Mouse (Mus musculus) heart, embryonic 14.5 days (tissue): Measurements from ENCODE around the gene Mpp2. TPM values are rescaled to one million over a fixed set of nuclear protein-coding genes. Genes with fewer than 3 reads are reported as not detected.
A peak's percentile ranks its signal among the peaks of the same experiment; 100 is the strongest.

Experiments used
- ATAC-seq: fragments of 200-750 bp; cut with Nextera tagmentation; 2 replicates; pipeline ENCODE4 v1.8.0; 2017; ENCODE audit warnings: low read depth, moderate TSS enrichment; ENCODE audit not compliant: insufficient number of reproducible peaks, insufficient read depth, low FRiP score
- H3K27ac ChIP-seq, 2 experiments: fragments of 200-500 bp in 1 of 2; fragments of 300-500 bp in 1 of 2; sonication (generic) in 1 of 2; replicated peaks in 1 of 2; 2 replicates each; pipeline ENCODE4 v1.5.1; 2012 to 2014; ENCODE audit warnings: low read depth in 2 of 2, low read length in 2 of 2, control low read depth in 1 of 2, mild to moderate bottlenecking in 1 of 2, mixed read lengths in 1 of 2; ENCODE audit not compliant: control insufficient read depth in 1 of 2, insufficient read depth in 1 of 2
- H3K27me3 ChIP-seq: fragments of 300-500 bp; sonication (generic); 2 replicates; pipeline ENCODE4 v1.6.1; 2014; ENCODE audit warnings: mild to moderate bottlenecking, low read length, control low read depth; ENCODE audit not compliant: control insufficient read depth, insufficient read depth
- H3K36me3 ChIP-seq: fragments of 300-500 bp; sonication (generic); 2 replicates; pipeline ENCODE4 v1.6.1; 2014; ENCODE audit warnings: mild to moderate bottlenecking, control low read depth, low read length, mixed read lengths; ENCODE audit not compliant: control insufficient read depth, insufficient read depth
- H3K4me1 ChIP-seq, 2 experiments: fragments of 200-500 bp in 1 of 2; fragments of 300-500 bp in 1 of 2; sonication (generic) in 1 of 2; 2 replicates each; pipeline ENCODE4 v1.6.1; 2012 to 2014; ENCODE audit warnings: low read length in 2 of 2, control low read depth in 1 of 2, mixed read lengths in 1 of 2; ENCODE audit not compliant: control insufficient read depth in 2 of 2, insufficient read depth in 2 of 2
- H3K4me2 ChIP-seq: fragments of 300-500 bp; sonication (generic); 2 replicates; pipeline ENCODE4 v1.6.1; 2014; ENCODE audit warnings: mild to moderate bottlenecking, low read length
- H3K4me3 ChIP-seq, 2 experiments: fragments of 200-500 bp in 1 of 2; fragments of 300-500 bp in 1 of 2; sonication (generic) in 1 of 2; 2 replicates each; pipeline ENCODE4 v1.5.1; 2012 to 2014; ENCODE audit warnings: low read length in 2 of 2, mild to moderate bottlenecking in 2 of 2, control low read depth in 1 of 2, low read depth in 1 of 2, moderate library complexity in 1 of 2; ENCODE audit not compliant: control insufficient read depth in 1 of 2, insufficient read depth in 1 of 2
- H3K9ac ChIP-seq: fragments of 300-500 bp; sonication (generic); 2 replicates; pipeline ENCODE4 v1.6.1; 2014; ENCODE audit warnings: mild to moderate bottlenecking, low read length
- H3K9me3 ChIP-seq: fragments of 300-500 bp; sonication (generic); 2 replicates; pipeline ENCODE4 v1.6.1; 2016; ENCODE audit warnings: low read length, control low read depth; ENCODE audit not compliant: control insufficient read depth
- WGBS: fragments of 180-500 bp; shearing (Covaris S2); extraction: QIAGEN DNeasy Blood & Tissue Kit; methylation state at CpG from one replicate; pipeline ENCODE4 v1.1.7; 2014; 5-methylcytosine and 5-hydroxymethylcytosine counted together
- polyA plus RNA-seq: library from polyadenylated mRNA; unstranded; fragments of >200 nt; fragmentation: Nextera tagmentation; extraction: Ambion mirVana; gene quantifications from 2 replicates; pipeline ENCODE4 v1.2.1, GENCODE M21; 2014

Gene Mpp2
- polyA plus RNA-seq, result 6.0 and 6.8 TPM in 2 replicates

DNA sequence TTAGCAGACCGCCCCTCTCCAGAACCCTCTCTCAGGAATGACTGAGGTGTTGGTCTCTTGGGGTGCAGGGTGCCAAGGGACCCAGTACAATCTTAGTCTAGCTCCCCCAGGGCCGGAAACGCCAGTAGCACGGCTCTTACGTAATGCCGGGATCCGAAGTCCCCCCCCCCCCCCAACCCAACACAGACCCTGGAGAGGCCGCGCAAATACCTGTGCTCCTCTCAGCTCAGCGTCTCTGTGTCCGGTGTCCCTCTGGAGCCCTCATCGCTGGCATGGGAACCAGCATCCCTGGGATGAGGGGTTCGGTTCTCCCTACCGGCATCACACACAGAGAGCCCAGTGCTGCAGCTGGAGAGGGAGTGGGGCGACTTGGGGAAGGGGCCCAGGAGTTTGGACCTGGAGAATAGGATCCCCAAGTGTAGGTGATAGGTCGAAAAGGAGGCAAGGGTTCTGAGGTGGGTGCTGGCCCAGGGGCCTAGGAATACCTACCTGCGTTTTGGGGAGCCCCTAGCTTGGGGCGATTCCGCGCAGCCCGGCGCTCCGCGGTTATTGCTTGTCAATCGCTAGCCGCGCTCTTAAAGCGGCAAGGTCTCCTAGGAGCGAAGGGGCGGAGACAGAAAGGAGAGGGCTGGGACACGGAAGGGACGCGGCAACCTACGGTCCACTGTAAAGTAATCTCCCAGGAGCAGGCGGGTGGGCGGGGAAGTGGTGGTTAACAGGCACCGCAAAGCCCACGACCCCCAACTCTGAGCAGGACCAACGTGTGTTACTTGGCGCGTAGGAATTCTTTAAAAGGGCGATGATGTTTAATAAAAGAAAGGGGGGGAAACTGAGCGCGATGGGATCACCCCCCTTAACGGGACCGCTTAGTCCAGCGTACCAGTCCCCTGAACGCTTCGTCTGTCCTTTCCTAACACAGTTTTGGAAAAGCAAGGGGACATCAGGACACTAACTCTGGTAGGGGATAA, at the start of gene Mpp2:
TSS of gene Mpp2 (minus strand) at position 585 of the 968 bp plus-strand sequence.
- Histone ChIP-seq H3K36me3 (no peaks in the 10 kb centered on the region), H3K4me3 (peak within 1 kb of the TSS; percentile 58 to 73), H3K4me2 (peak within 1 kb of the TSS; percentile 96), H3K27me3 (no peaks in the 10 kb centered on the region), H3K27ac (peak within 1 kb of the TSS; percentile 82 to 85), H3K9ac (peak within 1 kb of the TSS; percentile 68), H3K9me3 (no peaks in the 10 kb centered on the region), H3K4me1 (peaks cover 5 to 10% of the 10 kb centered on the region in 2 experiments)
- peak; percentile 14; the same call in 1 of the 2 replicates for ATAC-seq
- WGBS, result under 1% methylated on average over 49 of the region's 49 CpGs

DNA sequence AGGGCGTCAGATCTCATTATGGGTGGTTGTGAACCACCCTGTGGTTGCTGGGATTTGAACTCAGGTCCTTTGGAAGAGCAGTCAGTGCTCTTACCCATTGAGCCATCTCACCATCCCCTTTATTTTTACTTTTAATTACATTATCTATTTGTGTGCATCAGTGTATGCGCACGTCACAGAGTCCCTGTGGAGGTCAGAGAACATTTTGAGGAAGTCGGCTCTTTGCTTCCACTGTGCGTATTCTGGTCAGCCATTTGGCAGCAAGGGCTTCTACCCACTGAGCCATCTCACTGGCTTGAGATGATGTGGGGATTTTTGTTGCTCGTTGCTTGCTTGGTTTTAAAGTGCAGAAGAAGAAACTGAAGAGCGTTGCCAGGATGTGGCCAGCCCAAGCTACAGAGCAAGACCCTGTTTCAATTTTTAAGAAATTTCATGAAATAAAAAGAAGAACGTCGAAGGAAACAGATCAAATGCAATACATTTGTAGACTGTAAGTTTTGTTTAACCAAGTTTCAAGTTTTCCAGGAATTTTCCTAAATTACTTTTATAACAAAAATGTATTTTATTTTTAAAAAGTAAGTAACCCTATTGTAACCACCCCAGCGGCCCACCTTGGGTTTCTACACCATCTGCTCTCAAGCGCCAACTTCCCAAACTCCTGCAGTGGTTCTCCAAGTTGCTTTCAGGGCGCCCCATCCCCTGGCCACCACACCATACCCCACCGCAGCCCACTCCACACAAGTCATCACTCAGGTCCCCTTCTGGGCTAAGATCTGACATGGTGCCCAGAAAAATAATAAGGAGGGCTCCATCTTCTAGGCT, 49.5 kb upstream of the Mpp2 start:
- 42% methylated on average over 13 of the region's 13 CpGs for WGBS
- peak overlapping the region; percentile 18 to 24 for H3K4me3 ChIP-seq
- H3K4me2 ChIP-seq, result peak overlapping the region; percentile 60
- H3K27me3 ChIP-seq, result peaks cover 8% of the 10 kb centered on the region; the same call in 1 of the 2 replicates
- 0 out of 2 replicates have a peak overlapping the region, but pooled peaks have one; percentile 53 for H3K9ac ChIP-seq
- H3K27ac ChIP-seq, result no peak overlapping the region
- no peaks in the 10 kb centered on the region for H3K36me3 ChIP-seq
- peaks cover 0 to 3% of the 10 kb centered on the region in 2 experiments; a peak in 1 of 4 replicates for H3K4me1 ChIP-seq
- no peaks in the 10 kb centered on the region for H3K9me3 ChIP-seq
- no peak for ATAC-seq

DNA sequence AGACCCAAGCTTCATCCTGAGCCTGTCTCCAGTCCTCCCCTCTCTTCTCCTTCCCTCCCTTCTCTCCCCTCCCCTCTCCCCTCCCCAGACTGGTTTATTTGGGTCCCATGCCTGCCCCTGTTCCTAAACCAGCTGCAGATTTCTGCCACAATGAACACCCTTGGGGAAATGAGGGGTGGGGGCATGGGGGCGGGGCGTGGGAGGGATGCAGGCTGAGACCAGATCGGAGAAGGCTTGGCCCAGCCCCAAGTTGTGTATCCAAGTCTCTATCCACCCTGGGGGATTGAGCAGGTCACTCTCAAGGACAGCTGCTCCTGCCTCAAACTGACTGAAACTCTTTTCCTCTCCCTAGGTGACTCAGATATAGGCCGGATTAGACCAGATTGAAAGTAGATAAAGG, 46.2 kb upstream of the Mpp2 start:
- no peaks in the 10 kb centered on the region for H3K9me3 ChIP-seq
- no peaks in the 10 kb centered on the region for H3K36me3 ChIP-seq
- H3K27ac ChIP-seq, result no peak overlapping the region
- H3K4me1 ChIP-seq, result peaks cover 0 to 3% of the 10 kb centered on the region in 2 experiments; a peak in 1 of 4 replicates
- WGBS, result 20% methylated on average over 4 of the region's 4 CpGs
- no peak overlapping the region for H3K9ac ChIP-seq
- H3K4me3 ChIP-seq, result no peak overlapping the region
- no peak for ATAC-seq
- H3K4me2 ChIP-seq, result no peak overlapping the region
- H3K27me3 ChIP-seq, result peaks cover 8% of the 10 kb centered on the region; the same call in 1 of the 2 replicates

DNA sequence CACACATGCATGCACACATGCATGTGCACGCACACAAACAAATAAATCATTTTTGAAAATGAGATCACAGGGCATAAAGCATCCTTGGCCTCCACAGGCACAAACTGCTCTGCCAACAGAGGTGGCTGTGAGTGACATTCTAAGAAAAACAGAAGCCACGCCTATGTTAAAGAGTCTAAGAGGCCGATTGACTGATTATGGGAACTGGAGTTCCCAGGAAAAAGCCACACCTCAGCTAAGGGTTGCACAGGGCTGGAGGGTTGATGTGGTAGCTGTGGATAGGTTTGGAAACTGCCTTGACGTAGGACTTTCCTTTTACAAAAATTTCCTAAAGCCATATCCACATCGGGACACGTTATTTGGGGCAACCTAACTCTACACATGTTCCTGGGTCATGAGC, 29.1 kb upstream of the Mpp2 start:
- no peak for ATAC-seq
- no peak overlapping the region for H3K4me2 ChIP-seq
- H3K9me3 ChIP-seq, result no peaks in the 10 kb centered on the region
- WGBS, result 72% methylated on average over 6 of the region's 6 CpGs
- 0 out of 2 replicates have a peak, but pooled peaks cover 4% of the 10 kb centered on the region for H3K27me3 ChIP-seq
- H3K4me1 ChIP-seq, result no peaks in the 10 kb centered on the region
- H3K9ac ChIP-seq, result no peak overlapping the region
- no peaks in the 10 kb centered on the region for H3K36me3 ChIP-seq
- H3K4me3 ChIP-seq, result no peak overlapping the region
- H3K27ac ChIP-seq, result no peak overlapping the region

DNA sequence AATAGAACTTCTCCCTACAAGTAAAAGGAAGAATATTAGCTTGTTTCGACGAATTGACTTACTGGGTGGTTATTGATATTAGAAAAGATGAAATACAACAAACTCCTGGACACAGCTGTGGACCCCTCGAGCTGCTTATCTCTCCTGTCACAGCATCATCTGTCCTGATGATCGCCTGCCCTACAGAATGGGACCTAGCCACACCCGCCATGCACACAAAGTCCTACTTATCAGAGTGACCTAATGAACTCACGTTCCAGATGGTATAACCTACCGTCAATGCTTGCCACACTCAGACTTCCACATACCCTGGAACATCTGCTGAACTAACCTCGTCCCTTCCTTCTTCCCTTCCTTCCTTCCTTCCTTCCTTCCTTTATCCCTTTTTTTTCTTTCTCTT, 27.9 kb upstream of the Mpp2 start:
- Histone ChIP-seq H3K9ac (no peak overlapping the region), H3K27me3 (0 out of 2 replicates have a peak, but pooled peaks cover 4% of the 10 kb centered on the region), H3K4me2 (no peak overlapping the region), H3K27ac (no peak overlapping the region), H3K36me3 (no peaks in the 10 kb centered on the region), H3K9me3 (no peaks in the 10 kb centered on the region), H3K4me1 (no peaks in the 10 kb centered on the region), H3K4me3 (no peak overlapping the region)
- WGBS, result 44% methylated on average over 8 of the region's 8 CpGs
- ATAC-seq, result no peak

DNA sequence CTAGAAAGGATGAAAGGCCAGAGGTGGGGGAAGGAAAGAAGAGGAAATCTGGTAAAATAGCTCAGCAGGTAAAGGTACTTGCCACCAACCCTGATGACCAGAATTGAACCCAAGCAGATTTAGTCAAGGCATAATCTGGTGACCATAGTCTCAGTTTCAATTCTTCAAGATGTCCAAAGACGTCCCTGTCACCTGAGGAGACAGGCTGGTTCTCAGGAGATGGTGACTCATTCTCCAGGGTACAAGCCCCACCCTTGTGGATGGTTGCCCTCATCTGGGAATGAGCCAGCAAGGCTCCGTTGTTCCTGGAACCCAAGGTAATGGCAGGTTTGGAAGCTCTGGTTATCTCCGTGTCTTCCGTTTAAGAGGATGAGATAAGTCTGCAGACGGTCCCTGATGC, 23.3 kb upstream of the Mpp2 start:
- H3K9me3 ChIP-seq, result no peaks in the 10 kb centered on the region
- no peaks in the 10 kb centered on the region for H3K36me3 ChIP-seq
- ATAC-seq, result no peak
- no peak overlapping the region for H3K27ac ChIP-seq
- H3K9ac ChIP-seq, result no peak overlapping the region
- no peaks in the 10 kb centered on the region for H3K4me1 ChIP-seq
- WGBS, result 20% methylated on average over 5 of the region's 5 CpGs
- H3K4me3 ChIP-seq, result no peak overlapping the region
- peaks cover 32% of the 10 kb centered on the region for H3K27me3 ChIP-seq
- H3K4me2 ChIP-seq, result no peak overlapping the region

DNA sequence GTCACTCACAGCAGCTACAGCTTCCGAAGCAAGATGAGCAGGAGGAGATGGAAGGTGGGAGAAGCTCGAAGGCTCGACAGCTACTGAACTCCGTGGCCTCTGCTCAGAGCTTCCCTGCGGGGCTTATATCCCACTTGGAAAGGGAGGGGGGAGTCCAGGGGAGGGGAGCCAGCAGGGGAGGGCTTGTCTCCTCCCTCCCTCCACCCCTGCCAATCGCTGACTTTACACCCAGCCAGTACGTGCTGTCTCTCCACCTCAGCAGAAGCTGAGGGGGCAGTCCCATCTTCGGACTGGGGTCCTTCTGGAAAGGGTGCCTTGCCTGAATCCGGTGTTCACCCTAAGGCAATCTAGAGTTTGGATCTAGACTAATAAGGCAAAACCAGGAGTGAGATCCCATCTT, 19.4 kb upstream of the Mpp2 start, which contains the start of gene Pyy:
TSS of gene Pyy (minus strand) at position 101 of the 400 bp plus-strand sequence.
- H3K4me3 ChIP-seq, result no peak within 1 kb of the TSS
- H3K36me3 ChIP-seq, result no peaks in the 10 kb centered on the region
- no peaks in the 10 kb centered on the region for H3K4me1 ChIP-seq
- ATAC-seq, result no peak
- no peak within 1 kb of the TSS for H3K27ac ChIP-seq
- peaks cover 64% of the 10 kb centered on the region for H3K27me3 ChIP-seq
- 7% methylated on average over 9 of the region's 9 CpGs for WGBS
- H3K9me3 ChIP-seq, result no peaks in the 10 kb centered on the region
- H3K4me2 ChIP-seq, result peak within 1 kb of the TSS; percentile 11; the same call in 1 of the 2 replicates
- no peak within 1 kb of the TSS for H3K9ac ChIP-seq
